Mouse (Mus musculus): ENCODE data around the gene Adcy10.

DNA sequence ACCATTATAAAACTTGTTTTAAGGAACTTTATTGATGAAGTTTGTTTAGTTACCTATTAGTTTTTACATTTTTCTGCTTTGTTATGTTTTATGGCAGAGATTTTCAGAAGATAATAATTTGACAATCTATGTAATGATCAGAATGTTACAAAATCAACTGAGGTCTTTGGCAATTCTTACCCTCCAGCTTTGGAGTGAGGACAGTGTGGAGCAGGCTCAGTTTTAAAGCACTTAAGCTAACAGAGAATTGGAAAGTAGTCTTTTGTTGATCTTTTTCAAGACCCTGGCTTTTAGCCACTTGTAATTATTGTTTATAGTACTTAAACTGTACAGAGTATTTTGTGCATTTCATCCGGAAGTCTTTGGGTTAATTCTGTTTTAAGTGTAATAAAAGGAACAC is 22.1 kb upstream of the Adcy10 start:
- TF ChIP-seq GATA1 (IDR thresholded peaks at IDR 0.05; ENCODE audit: borderline replicate concordance, low read length) (no peak), FLI1 (IDR thresholded peaks at IDR 0.05; ENCODE audit: low read length) (no peak)
